Mouse (Mus musculus) B cell, adult (primary cell): ENCODE data around the gene Emc10. TPM values are rescaled to one million over a fixed set of nuclear protein-coding genes. Genes with fewer than 3 reads are reported as not detected.

Source experiments
- total RNA-seq: library from RNA; stranded (reverse); gene quantifications from 4 replicates; pipeline ENCODE4 v1.2.4, GENCODE M21; 2023; ENCODE audit not compliant: inconsistent age

The Emc10 gene
- total RNA-seq = 69.5 to 76.6 TPM (median 74.0 TPM) in 4 replicates

GRCm38 (mm10) chr7:44495992-44496770, at the start of gene Emc10, which contains the start of gene Fam71e1:
Gene Emc10 (minus strand): TSS chr7:44496529.
Gene Fam71e1 (plus strand): TSS chr7:44496581.

DNA sequence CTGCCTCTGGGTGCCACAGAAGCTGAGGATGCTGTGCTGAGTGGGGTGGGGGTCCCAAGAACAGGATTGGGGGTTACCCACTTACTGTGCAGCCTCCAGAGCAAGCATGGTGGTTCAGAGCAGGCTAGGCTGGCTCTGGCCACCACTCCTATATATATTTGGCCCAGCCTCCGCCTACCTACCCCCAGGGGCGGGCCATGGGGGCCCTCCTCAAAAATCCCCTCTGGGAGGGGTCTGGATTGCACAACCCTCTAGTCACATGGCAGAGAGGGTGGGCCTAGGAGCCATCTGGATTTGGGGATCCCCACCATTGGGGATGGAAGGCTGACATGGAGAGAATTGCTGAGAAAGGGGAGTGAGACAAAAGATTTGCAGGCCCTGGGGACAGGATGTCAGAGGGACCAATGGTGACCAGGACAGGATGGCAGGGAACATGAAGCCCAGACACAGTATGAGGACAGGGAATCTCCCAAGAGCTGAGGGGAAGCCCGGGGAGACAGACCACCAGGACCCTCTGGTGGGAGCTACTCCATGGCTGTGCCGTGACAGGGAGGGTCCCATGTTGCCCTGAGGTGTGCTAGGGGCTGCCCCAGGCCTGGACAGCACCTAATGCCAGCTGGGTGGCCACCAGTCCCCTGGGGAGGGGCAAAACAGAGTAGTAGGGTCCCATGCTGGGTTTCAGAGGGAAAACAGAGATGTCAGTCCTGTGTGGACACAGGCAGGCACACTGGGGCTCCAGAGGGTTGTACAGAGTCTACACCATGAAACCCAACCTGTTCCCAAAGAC, 35.8 kb upstream of the Emc10 start, which contains the start of gene Spib:
Spib (minus strand) TSS at position 126 of the 787 bp plus-strand sequence.

DNA sequence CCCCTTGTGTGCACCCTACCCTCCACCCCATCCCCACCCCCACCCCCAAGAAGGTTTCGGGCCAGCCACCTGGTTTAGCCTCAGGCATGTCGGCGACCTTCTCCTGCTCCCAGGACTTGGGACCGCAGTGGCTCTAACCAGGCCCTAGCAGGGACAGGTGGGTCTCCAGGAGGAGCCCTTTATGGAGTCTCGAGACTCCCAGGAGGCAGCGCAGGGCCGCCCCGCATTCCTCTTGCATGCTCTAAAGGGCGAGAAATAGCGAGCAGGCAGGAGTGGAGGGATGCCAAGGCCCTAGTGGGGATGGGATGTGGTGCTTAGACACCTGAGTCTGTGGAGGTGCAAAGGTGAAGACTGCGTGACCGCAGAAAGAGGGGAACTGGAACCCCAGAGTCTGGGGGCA, 28.2 kb upstream of the Emc10 start, which contains the start of gene Mybpc2:
Mybpc2 (minus strand) TSS at position 155 of the 400 bp plus-strand sequence.

DNA sequence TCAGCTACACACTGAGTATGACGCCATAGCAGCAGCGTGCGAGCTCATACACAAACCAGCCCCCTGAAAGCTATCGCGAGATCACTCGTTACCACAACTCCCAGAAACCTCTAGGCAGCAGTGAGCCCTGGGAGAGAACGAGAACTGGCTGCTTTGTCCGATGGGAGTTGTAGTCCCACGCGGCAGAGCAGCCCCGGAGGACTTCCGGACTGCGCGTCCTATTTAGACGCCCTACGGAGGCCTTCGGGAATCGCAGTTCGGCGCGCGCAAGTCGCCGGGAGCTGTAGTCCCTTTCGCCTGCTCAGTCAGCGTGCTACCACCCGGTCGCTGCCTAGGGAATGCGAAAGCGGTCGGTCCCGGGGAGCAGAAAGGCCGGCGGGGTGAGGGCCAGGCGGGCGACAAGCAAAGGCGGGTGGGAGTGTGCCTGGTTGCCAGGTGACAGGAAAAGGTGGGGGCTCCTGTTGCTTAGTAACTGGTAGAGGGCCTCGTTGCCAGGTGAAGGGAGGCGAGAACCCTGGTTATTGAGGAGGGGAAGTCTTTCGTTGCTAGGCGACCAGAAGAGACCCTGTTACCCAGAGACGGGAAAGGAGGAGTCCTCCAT, 28.4 kb downstream of the Emc10 start, which contains the start of gene Josd2:
Josd2 (plus strand) TSS at position 170 of the 601 bp plus-strand sequence.

GRCm38 (mm10) chr7:44465111-44465510, 31.2 kb downstream of the Emc10 start, which contains the start of gene Aspdh:
Gene Aspdh (plus strand): TSS chr7:44465391.

Other genes starting within 250 kb of the Emc10 start
- 0.87 to 1.9 TPM (median 1.5 TPM) in 4 replicates for gene 1700028J19Rik, start 249.8 kb downstream of the Emc10 start, total RNA-seq
- 153 to 193 TPM (median 178 TPM) in 4 replicates for gene 2410002F23Rik, start 249.8 kb downstream of the Emc10 start, total RNA-seq
- not detected in 4 replicates for gene Acp4, start 239.2 kb downstream of the Emc10 start, total RNA-seq
- gene Gm15517, start 235.1 kb downstream of the Emc10 start, total RNA-seq = not detected in 4 replicates
- 1.00 to 2.5 TPM (median 1.2 TPM) in 4 replicates for gene Clec11a, start 189.6 kb downstream of the Emc10 start, total RNA-seq
- gene Shank1, start 186.3 kb downstream of the Emc10 start, total RNA-seq = 29.6 to 39.7 TPM (median 36.1 TPM) in 4 replicates
- not detected in 4 replicates for gene Syt3, start 112.4 kb downstream of the Emc10 start, total RNA-seq
- not detected in 4 replicates for gene 1700008O03Rik, start 110.7 kb downstream of the Emc10 start, total RNA-seq
- not detected in 4 replicates for gene Lrrc4b, start 67.5 kb downstream of the Emc10 start, total RNA-seq
- gene Aspdh, start 31.1 kb downstream of the Emc10 start, total RNA-seq = not detected in 4 replicates
- 64.3 to 78.1 TPM (median 67.9 TPM) in 4 replicates for gene Josd2, start 28.5 kb downstream of the Emc10 start, total RNA-seq
- gene Fam71e1, start 52 bp upstream of the Emc10 start, total RNA-seq = 8.6 to 15.4 TPM (median 11.1 TPM) in 4 replicates
- gene Mybpc2, start 28.1 kb upstream of the Emc10 start, total RNA-seq = 14.9 to 16.7 TPM (median 15.5 TPM) in 4 replicates
- 495 to 541 TPM (median 519 TPM) in 4 replicates for gene Spib, start 35.5 kb upstream of the Emc10 start, total RNA-seq
- gene Pold1, start 52.3 kb upstream of the Emc10 start, total RNA-seq = 150 to 170 TPM (median 155 TPM) in 4 replicates
- gene Nr1h2, start 57.4 kb upstream of the Emc10 start, total RNA-seq = 363 to 416 TPM (median 382 TPM) in 4 replicates
- 665 to 743 TPM (median 692 TPM) in 4 replicates for gene Napsa, start 75.9 kb upstream of the Emc10 start, total RNA-seq
- gene Kcnc3, start 94.1 kb upstream of the Emc10 start, total RNA-seq = 22.7 to 29.6 TPM (median 23.7 TPM) in 4 replicates
- not detected in 4 replicates for gene Myh14, start 174.3 kb upstream of the Emc10 start, total RNA-seq
- not detected in 4 replicates for gene Izumo2, start 212.2 kb upstream of the Emc10 start, total RNA-seq